Mouse (Mus musculus) ES-E14 (cell line): ENCODE results near the gene Inpp5d. TPM values are rescaled to one million over a fixed set of nuclear protein-coding genes. Genes with fewer than 3 reads are reported as not detected.

Source experiments
- DNase-seq: peaks from one replicate; pipeline ENCODE4 v3.0.0-alpha.2; 2013; ENCODE audit warnings: low read depth, low spot score
- H3K27ac ChIP-seq: 2 replicates; pipeline ENCODE4 v1.5.1; 2012; ENCODE audit warnings: low read depth, mild to moderate bottlenecking, low read length, moderate library complexity, mixed read lengths; ENCODE audit not compliant: poor library complexity, insufficient read depth, severe bottlenecking
- H3K36me3 ChIP-seq: 2 replicates; pipeline ENCODE4 v1.6.1; 2012; ENCODE audit warnings: mild to moderate bottlenecking, low read length, moderate library complexity, mixed read lengths; ENCODE audit not compliant: control insufficient read depth, poor library complexity, insufficient read depth, severe bottlenecking
- H3K4me1 ChIP-seq, 2 experiments: fragments of 150-350 bp in 1 of 2; sonication (generic) in 1 of 2; 2 replicates each; pipeline ENCODE4 v1.6.1; 2012; ENCODE audit warnings: low read length in 2 of 2, mild to moderate bottlenecking in 1 of 2, mixed read lengths in 1 of 2; ENCODE audit not compliant: control insufficient read depth in 2 of 2, insufficient read depth in 2 of 2, poor library complexity in 1 of 2
- H3K4me3 ChIP-seq, 2 experiments: fragments of 150-350 bp in 1 of 2; sonication (generic) in 1 of 2; 2 replicates each; pipeline ENCODE4 v1.5.1; 2012; ENCODE audit warnings: low read length in 2 of 2, low read depth in 1 of 2, mild to moderate bottlenecking in 1 of 2, mixed read lengths in 1 of 2; ENCODE audit not compliant: insufficient read depth in 1 of 2, poor library complexity in 1 of 2, severe bottlenecking in 1 of 2
- H3K9ac ChIP-seq: 2 replicates; pipeline ENCODE4 v1.6.1; 2012; ENCODE audit warnings: low read depth, mild to moderate bottlenecking, low read length, mixed read lengths; ENCODE audit not compliant: poor library complexity, insufficient read depth, severe bottlenecking
- H3K9me3 ChIP-seq: fragments of 150-350 bp; sonication (generic); 2 replicates; pipeline ENCODE4 v1.6.1; 2012; ENCODE audit warnings: low read depth, mild to moderate bottlenecking, low read length; ENCODE audit not compliant: control insufficient read depth, insufficient read depth
- CHD2 ChIP-seq: IDR thresholded peaks from 2 replicates; pipeline ENCODE4 v1.6.1; 2014; ENCODE audit warnings: mild to moderate bottlenecking, low read depth, low read length, inconsistent platforms
- HCFC1 ChIP-seq: IDR thresholded peaks from 2 replicates; pipeline ENCODE4 v1.6.1; 2012; ENCODE audit warnings: low read length, inconsistent platforms, borderline replicate concordance; ENCODE audit not compliant: insufficient read depth
- MAFK ChIP-seq: IDR thresholded peaks from 2 replicates; pipeline ENCODE4 v1.6.1; 2014; ENCODE audit warnings: mild to moderate bottlenecking, low read depth, low read length, inconsistent platforms; ENCODE audit not compliant: insufficient read depth
- ZC3H11A ChIP-seq: IDR thresholded peaks from 2 replicates; pipeline ENCODE4 v1.6.1; 2012; ENCODE audit warnings: low read depth, mild to moderate bottlenecking, inconsistent platforms, low read length, borderline replicate concordance
- ZNF384 ChIP-seq: IDR thresholded peaks from 2 replicates; pipeline ENCODE4 v1.6.1; 2012; ENCODE audit warnings: low read depth, low read length, inconsistent platforms
- in situ Hi-C, 2 experiments: fragments of 600-800 bp; cut with MboI; formaldehyde crosslinking; loops; one replicate each; pipeline ENCODE4 v1.15.1; 2025; ENCODE audit warnings: low sequenced_read_pairs in 2 of 2, inconsistent platforms in 1 of 2; ENCODE audit not compliant: unreplicated experiment in 2 of 2
- total RNA-seq: library from RNA; depleted of rRNA; stranded (reverse); fragments of 300-350 nt; gene quantifications from 2 replicates; pipeline ENCODE4 v1.2.3, GENCODE M21; 2012

Inpp5d gene
- total RNA-seq, 1 experiment, result 39.5 TPM

GRCm38 (mm10) chr1:87658937-87659617, 39.0 kb downstream of the Inpp5d start:
- H3K27ac ChIP-seq, result peak overlapping the region; percentile 62
- H3K4me3 ChIP-seq, result no peak overlapping the region
- H3K4me1 ChIP-seq, result peaks cover 2 to 32% of the 10 kb centered on the region in 2 experiments; a peak in 3 of 4 replicates
- H3K9ac ChIP-seq, result peak overlapping the region; percentile 45; the same call in 1 of the 2 replicates
- in situ Hi-C loops, result no loop called here
- no peak for DNase-seq
- TF ChIP-seq ZC3H11A (no peak), CHD2 (no peak), MAFK (no peak), HCFC1 (no peak), ZNF384 (no peak)
- H3K36me3 ChIP-seq, result no peaks in the 10 kb centered on the region
- H3K9me3 ChIP-seq, result no peaks in the 10 kb centered on the region

- H3K9ac ChIP-seq, result no peak overlapping the region
- in situ Hi-C loops, result no loop called here
- H3K27ac ChIP-seq, result peak overlapping the region; percentile 62; the same call in 1 of the 2 replicates
- H3K4me1 ChIP-seq, result peaks cover 2 to 32% of the 10 kb centered on the region in 2 experiments; a peak in 3 of 4 replicates
- no peaks in the 10 kb centered on the region for H3K9me3 ChIP-seq
- TF ChIP-seq ZNF384, result no peak
- TF ChIP-seq HCFC1, result no peak
- no peak for TF ChIP-seq CHD2
- TF ChIP-seq ZC3H11A, result no peak
- TF ChIP-seq MAFK, result no peak
- H3K36me3 ChIP-seq, result no peaks in the 10 kb centered on the region
- no peak for DNase-seq
- no peak overlapping the region for H3K4me3 ChIP-seq
Observed at GRCm38 (mm10) chr1:87659618-87659960, 39.5 kb downstream of the Inpp5d start.

- TF ChIP-seq CHD2, result no peak
- TF ChIP-seq ZC3H11A, result no peak
- TF ChIP-seq ZNF384, result no peak
- no peak for TF ChIP-seq HCFC1
- TF ChIP-seq MAFK, result no peak
- Histone ChIP-seq H3K27ac (no peak overlapping the region), H3K9ac (no peak overlapping the region), H3K4me1 (peaks cover 2 to 32% of the 10 kb centered on the region in 2 experiments; a peak in 3 of 4 replicates), H3K4me3 (no peak overlapping the region), H3K36me3 (no peaks in the 10 kb centered on the region), H3K9me3 (no peaks in the 10 kb centered on the region)
- DNase-seq, result no peak
- in situ Hi-C loops, result no loop called here
Observed at GRCm38 (mm10) chr1:87660740-87661139, 40.6 kb downstream of the Inpp5d start.

GRCm38 (mm10) chr1:87663992-87664391, 43.9 kb downstream of the Inpp5d start:
- DNase-seq, result no peak
- in situ Hi-C loops, result no loop called here

More at GRCm38 (mm10) chr1:87663992-87664391, 43.9 kb downstream of the Inpp5d start:
- Histone ChIP-seq H3K9me3 (no peaks in the 10 kb centered on the region), H3K36me3 (no peaks in the 10 kb centered on the region), H3K4me3 (no peak overlapping the region), H3K4me1 (peaks cover 2 to 23% of the 10 kb centered on the region in 2 experiments; a peak in 3 of 4 replicates), H3K9ac (no peak overlapping the region), H3K27ac (no peak overlapping the region)
- 0 out of 2 replicates have a peak, but pooled peaks have one; percentile 21 for TF ChIP-seq ZNF384
- TF ChIP-seq ZC3H11A, result no peak
